Mouse (Mus musculus) left cerebral cortex, postnatal 36 days (tissue): ENCODE measurements at regions not wholly inside any gene's neighbourhood (a gene's known extent, or its start where the extent isn't known, plus 50 kb on each side); places are given as distances from the start of the nearest gene placed in this dataset.
A peak's percentile ranks its signal among the peaks of the same experiment; 100 is the strongest.

Experiments
- DNase-seq, 2 experiments: peaks; one replicate each; pipeline ENCODE4 v3.0.0; 2021 to 2022; ENCODE audit warnings: low spot score in 2 of 2, mixed read lengths in 1 of 2
- intact Hi-C: fragments of 180-260 bp; cut with DNase I; formaldehyde crosslinking; loops from one replicate; pipeline ENCODE4 v1.15.1; 2025

DNA sequence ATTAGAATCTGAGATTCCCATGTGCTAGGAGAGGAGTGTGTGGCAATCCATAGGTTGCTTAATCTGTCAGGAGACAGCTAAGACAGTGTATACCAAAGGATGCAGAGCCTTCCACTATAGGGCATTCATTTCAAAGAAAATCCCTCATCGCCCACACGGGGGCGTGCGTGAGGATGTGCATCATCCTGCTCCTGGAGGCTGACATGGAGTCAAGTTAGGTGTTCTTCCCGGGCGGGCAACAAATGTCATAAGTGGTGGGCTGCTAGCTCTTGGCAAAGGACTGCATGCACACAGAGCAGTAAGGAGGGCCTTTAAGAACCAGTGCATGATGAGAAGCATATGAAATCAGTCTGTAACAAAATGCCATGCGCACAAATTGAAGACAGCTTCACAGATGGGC is 95.7 kb upstream of the Mrps22 start:
- intact Hi-C loops: no loop called here
- no peak for DNase-seq

- intact Hi-C loops: no loop called here
Measured at GRCm38 (mm10) chr9:98695035-98695434, 93.6 kb upstream of the Mrps22 start.

DNA sequence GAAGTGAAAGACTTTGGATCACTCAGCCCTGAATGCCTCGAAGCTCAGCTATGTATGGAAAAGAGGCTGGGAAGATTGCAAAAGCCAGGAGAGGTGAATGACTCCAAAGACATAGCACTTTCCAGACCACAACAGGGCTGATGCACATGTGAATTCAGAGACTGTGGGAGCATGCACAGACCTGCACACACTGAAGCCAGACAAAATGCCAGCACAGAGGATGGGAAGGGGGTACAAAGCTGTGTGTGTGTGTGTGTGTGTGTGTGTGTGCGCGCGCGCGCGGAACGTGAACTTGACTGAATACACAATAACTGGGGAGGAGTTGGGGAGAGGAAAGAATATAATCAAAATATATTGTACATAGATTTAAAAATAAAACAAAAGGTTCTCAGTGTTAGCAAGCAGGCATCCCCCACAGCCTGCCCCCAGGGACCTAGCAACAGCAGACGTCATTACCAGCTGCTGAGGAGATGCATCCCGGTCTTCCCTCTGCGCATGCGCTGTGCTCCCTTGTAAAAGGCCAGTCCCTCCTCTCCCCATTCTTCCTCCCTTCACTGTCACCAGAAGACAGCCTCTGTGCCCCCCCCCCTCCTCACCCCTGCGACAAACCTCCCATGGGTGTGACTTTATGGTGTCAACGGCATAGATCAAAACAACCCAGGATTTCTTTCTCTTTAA is 89.5 kb upstream of the Mrps22 start:
- peak in 1 of 2 experiments; percentile 19 for DNase-seq
- intact Hi-C loops: no loop called here

More at GRCm38 (mm10) chr9:98695035-98695434, 93.6 kb upstream of the Mrps22 start:
- no peak for DNase-seq

GRCm38 (mm10) chr9:98685548-98685947 is 84.1 kb upstream of the Mrps22 start:
- intact Hi-C loops: no loop called here
- DNase-seq: no peak

DNA sequence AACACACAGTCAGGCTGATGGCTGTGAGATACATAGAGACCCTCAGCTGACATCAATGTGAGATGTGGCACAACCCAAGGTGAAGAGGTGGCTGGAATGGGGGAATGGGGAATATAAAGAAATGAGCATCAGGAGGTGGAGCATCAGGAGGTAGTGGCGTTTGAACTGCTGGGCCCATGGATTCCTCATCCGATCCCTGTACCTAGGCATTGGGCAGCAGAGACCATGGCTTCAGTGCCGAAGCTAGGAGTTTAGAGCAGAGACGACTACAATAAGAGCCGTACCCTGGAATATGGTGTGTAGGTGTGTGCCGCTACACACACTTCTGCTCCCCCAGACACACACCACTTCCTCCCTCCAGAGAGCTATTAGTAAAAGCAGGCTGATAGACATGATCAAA is 82.9 kb upstream of the Mrps22 start:
- intact Hi-C loops: no loop called here
- no peak for DNase-seq

GRCm38 (mm10) chr9:98675612-98676011 is 74.2 kb upstream of the Mrps22 start:
- no peak for DNase-seq
- intact Hi-C loops: no loop called here

DNA sequence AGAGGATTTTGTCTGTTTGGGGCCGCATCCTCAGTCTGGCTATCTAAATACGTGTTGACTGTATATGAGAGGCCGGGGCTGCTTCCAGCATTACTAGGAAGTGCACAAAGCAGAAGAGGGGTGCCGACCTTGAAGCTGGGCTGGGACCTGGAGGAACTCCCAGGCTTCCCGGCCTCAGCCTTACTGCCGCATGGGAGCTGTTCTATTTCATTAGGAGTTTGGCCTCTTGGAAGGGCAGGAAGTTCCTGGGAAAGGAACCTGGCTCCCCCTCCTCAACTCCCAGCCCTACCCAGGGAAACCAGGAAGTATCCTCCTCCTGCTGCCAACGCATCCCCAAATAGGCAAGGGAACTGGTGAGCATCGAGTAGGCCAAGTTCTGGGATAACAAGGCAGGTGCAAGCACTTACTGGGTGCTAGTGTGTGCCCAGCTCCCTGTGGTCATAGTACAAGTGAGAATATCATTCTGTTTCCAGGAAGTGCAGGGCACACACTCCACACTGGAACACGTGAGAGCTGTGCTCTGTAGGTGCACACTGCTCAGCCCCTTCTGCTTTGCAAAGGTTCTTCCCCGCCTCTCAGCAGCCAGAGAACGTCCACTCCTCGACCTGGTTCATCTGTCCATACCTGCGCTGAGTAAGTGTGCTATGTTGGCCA is 72.1 kb upstream of the Mrps22 start:
- DNase-seq: no peak
- intact Hi-C loops: no loop called here

GRCm38 (mm10) chr9:98672361-98672760 is 70.9 kb upstream of the Mrps22 start:
- intact Hi-C loops: no loop called here

GRCm38 (mm10) chr9:98668423-98669330 is 67.2 kb upstream of the Mrps22 start:
- intact Hi-C loops: no loop called here
- DNase-seq: no peak

More at GRCm38 (mm10) chr9:98672361-98672760, 70.9 kb upstream of the Mrps22 start:
- DNase-seq: no peak

GRCm38 (mm10) chr9:98667072-98667471 is 65.6 kb upstream of the Mrps22 start:
- intact Hi-C loops: no loop called here
- no peak for DNase-seq

- intact Hi-C loops: no loop called here
- no peak for DNase-seq
Measured at GRCm38 (mm10) chr9:98663011-98663410, 61.6 kb upstream of the Mrps22 start.

- intact Hi-C loops: no loop called here
- no peak for DNase-seq
Measured at GRCm38 (mm10) chr9:98651681-98652080, 50.2 kb upstream of the Mrps22 start.
